Mouse (Mus musculus) urinary bladder, postnatal 4 days (tissue): Measurements from ENCODE around the gene Creg1.

Experiments
- DNase-seq, 2 experiments: peaks; one replicate each; pipeline ENCODE4 v3.0.0; 2021 to 2022; ENCODE audit warnings: low spot score in 2 of 2

Creg1 gene

GRCm38 (mm10) chr1:165786296-165786695 lies 22.8 kb downstream of the Creg1 start:
- no peak for DNase-seq

GRCm38 (mm10) chr1:165788511-165788910 lies 25.0 kb downstream of the Creg1 start, which contains the start of gene Cd247:
Cd247 (plus strand) TSS chr1:165788681.
- DNase-seq, result no peak

- DNase-seq, result no peak
Measured at GRCm38 (mm10) chr1:165789066-165789660, 25.6 kb downstream of the Creg1 start.

GRCm38 (mm10) chr1:165789963-165790362 lies 26.4 kb downstream of the Creg1 start:
- DNase-seq, result no peak

- no peak for DNase-seq
Measured at GRCm38 (mm10) chr1:165790461-165791210, 27.1 kb downstream of the Creg1 start.

- DNase-seq, result no peak
Measured at GRCm38 (mm10) chr1:165791411-165791810, 27.9 kb downstream of the Creg1 start.

GRCm38 (mm10) chr1:165801709-165802310 lies 38.3 kb downstream of the Creg1 start:
- DNase-seq, result no peak

GRCm38 (mm10) chr1:165803107-165803506 lies 39.6 kb downstream of the Creg1 start:
- no peak for DNase-seq

GRCm38 (mm10) chr1:165804133-165804532 lies 40.6 kb downstream of the Creg1 start:
- DNase-seq, result no peak

GRCm38 (mm10) chr1:165810633-165811032 lies 47.1 kb downstream of the Creg1 start:
- no peak for DNase-seq

GRCm38 (mm10) chr1:165811170-165811569 lies 47.6 kb downstream of the Creg1 start:
- no peak for DNase-seq

- DNase-seq, result no peak
Measured at GRCm38 (mm10) chr1:165812775-165813174, 49.2 kb downstream of the Creg1 start.

GRCm38 (mm10) chr1:165814116-165814515 lies 50.6 kb downstream of the Creg1 start:
- no peak for DNase-seq

- no peak for DNase-seq
Measured at GRCm38 (mm10) chr1:165814521-165815278, 51.2 kb downstream of the Creg1 start.

- DNase-seq, result no peak
Measured at GRCm38 (mm10) chr1:165816391-165816790, 52.8 kb downstream of the Creg1 start.

GRCm38 (mm10) chr1:165817264-165817663 lies 53.7 kb downstream of the Creg1 start:
- no peak for DNase-seq

- no peak for DNase-seq
Measured at GRCm38 (mm10) chr1:165818145-165818860, 54.8 kb downstream of the Creg1 start.

GRCm38 (mm10) chr1:165819147-165819546 lies 55.6 kb downstream of the Creg1 start:
- no peak for DNase-seq

GRCm38 (mm10) chr1:165822031-165822430 lies 58.5 kb downstream of the Creg1 start:
- no peak for DNase-seq
